Mouse (Mus musculus): Measurements from ENCODE around the gene Klhl6. TPM values are rescaled to one million over a fixed set of nuclear protein-coding genes. Genes with fewer than 3 reads are reported as not detected.

Gene Klhl6
- polyA plus RNA-seq, 1 experiment: 56.9 TPM

DNA sequence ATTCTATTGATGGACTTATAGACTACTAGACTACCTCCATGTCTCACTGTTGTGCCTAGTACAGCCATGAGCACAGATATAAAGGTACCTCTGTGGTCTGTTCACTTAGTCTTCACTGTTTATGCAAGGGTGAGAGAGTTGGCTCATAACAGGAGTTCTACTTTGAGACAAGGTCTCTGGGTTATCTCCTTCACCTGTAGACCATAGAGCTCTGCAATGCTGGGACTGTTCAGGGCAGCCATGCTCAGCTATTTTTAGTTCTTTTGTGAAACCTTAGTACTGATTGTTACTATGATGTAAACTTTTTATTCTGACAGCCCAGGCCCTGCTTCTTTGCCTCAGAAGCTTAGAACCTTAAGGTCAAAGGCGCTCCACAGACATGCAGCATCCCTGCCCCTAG lies 79.0 kb downstream of the Klhl6 start:
- no peak for TF ChIP-seq CTCF (IDR thresholded peaks at IDR 0.05; ENCODE audit: borderline replicate concordance, control insufficient read depth, extremely low read depth, insufficient read depth, low read length, poor library complexity)
- Histone ChIP-seq H3K4me1 (replicated peaks; ENCODE audit: control insufficient read depth, insufficient read depth, low read length) (peaks cover 5% of the 10 kb centered on the region; the same call in 1 of the 2 replicates), H3K27me3 (ENCODE audit: control insufficient read depth, insufficient read depth, low read length) (no peaks in the 10 kb centered on the region), H3K27ac (ENCODE audit: control insufficient read depth, insufficient read depth, low read length) (no peak overlapping the region), H3K4me3 (ENCODE audit: control insufficient read depth, insufficient read depth, low read length) (no peak overlapping the region), H3K36me3 (ENCODE audit: control insufficient read depth, insufficient read depth, low read length) (no peaks in the 10 kb centered on the region)
- no peak for DNase-seq
- WGBS: 95% methylated on average over 1 of the region's 1 CpGs

Other genes starting within 250 kb of the Klhl6 start
- 2.0 and 2.1 TPM in 2 replicates for gene B3gnt5, start 222.8 kb downstream of the Klhl6 start, polyA plus RNA-seq (2012; rRNA removed)
- gene Klhl24, start 114.5 kb upstream of the Klhl6 start, polyA plus RNA-seq (2012; rRNA removed): 25.1 and 28.7 TPM in 2 replicates
- gene Yeats2, start 158.0 kb upstream of the Klhl6 start, polyA plus RNA-seq (2012; rRNA removed): 52.5 and 55.3 TPM in 2 replicates

Data from thymus, adult 2 months (tissue).